Mouse (Mus musculus) testis, adult 2 months (tissue): ENCODE results near the gene Faxc. TPM values are rescaled to one million over a fixed set of nuclear protein-coding genes. Genes with fewer than 3 reads are reported as not detected.

Source experiments
- H3K27ac ChIP-seq: fragments of 200-500 bp; 2 replicates; pipeline ENCODE4 v1.5.1; 2012; ENCODE audit warnings: low read depth, low read length; ENCODE audit not compliant: control insufficient read depth, insufficient read depth
- H3K27me3 ChIP-seq: fragments of 200-500 bp; 2 replicates; pipeline ENCODE4 v1.6.1; 2012; ENCODE audit warnings: mild to moderate bottlenecking, low read length, moderate library complexity; ENCODE audit not compliant: control insufficient read depth, insufficient read depth
- H3K36me3 ChIP-seq: fragments of 200-500 bp; 2 replicates; pipeline ENCODE4 v1.6.1; 2012; ENCODE audit warnings: mild to moderate bottlenecking, low read length; ENCODE audit not compliant: control insufficient read depth, insufficient read depth
- H3K4me1 ChIP-seq: fragments of 200-500 bp; 2 replicates; pipeline ENCODE4 v1.6.1; 2012; ENCODE audit warnings: low read length; ENCODE audit not compliant: control insufficient read depth, insufficient read depth
- H3K4me3 ChIP-seq: fragments of 200-500 bp; 2 replicates; pipeline ENCODE4 v1.5.1; 2012; ENCODE audit warnings: low read depth, mild to moderate bottlenecking, low read length, moderate library complexity, mixed read lengths; ENCODE audit not compliant: control insufficient read depth
- CTCF ChIP-seq: fragments of 200-500 bp; IDR thresholded peaks from 2 replicates; pipeline ENCODE4 v1.5.1; 2012; ENCODE audit warnings: low read depth, mild to moderate bottlenecking, inconsistent platforms, low read length, moderate library complexity; ENCODE audit not compliant: control insufficient read depth, insufficient read depth, insufficient replicate concordance
- POLR2A ChIP-seq: fragments of 200-500 bp; IDR thresholded peaks from 2 replicates; pipeline ENCODE4 v1.6.1; 2012; ENCODE audit warnings: low read depth, mild to moderate bottlenecking, inconsistent platforms, low read length, moderate library complexity; ENCODE audit not compliant: control insufficient read depth
- polyA plus RNA-seq: library from polyadenylated mRNA; depleted of rRNA; stranded (reverse); fragments of >200 nt; gene quantifications from 2 replicates; pipeline ENCODE4 v1.2.3, GENCODE M21; 2012; rRNA removed

Gene Faxc
- polyA plus RNA-seq, 1 experiment, result 1.5 TPM

DNA sequence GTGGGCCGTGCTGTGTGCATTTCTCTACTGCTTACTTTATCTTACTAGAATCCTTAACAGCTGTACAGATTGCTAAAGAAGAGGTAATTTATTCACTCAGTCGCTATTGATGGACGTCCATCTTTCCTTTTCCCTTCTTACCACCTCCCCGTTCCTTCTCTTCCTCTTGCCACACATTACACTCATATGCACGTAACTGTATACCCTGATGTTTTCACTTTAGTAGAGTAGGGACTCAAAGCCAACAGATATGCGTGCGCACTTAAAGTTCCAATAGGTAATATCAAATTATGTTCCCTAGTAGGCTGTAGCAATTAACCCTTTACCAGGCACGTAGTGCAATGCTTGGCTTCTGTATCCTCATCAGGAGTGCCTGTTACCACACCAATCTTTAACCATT is 55.7 kb downstream of the Faxc start:
- Histone ChIP-seq H3K27ac (no peak overlapping the region), H3K4me3 (no peak overlapping the region), H3K4me1 (no peaks in the 10 kb centered on the region), H3K27me3 (no peaks in the 10 kb centered on the region), H3K36me3 (no peaks in the 10 kb centered on the region)
- TF ChIP-seq CTCF, result no peak
- no peak for TF ChIP-seq POLR2A

GRCm38 (mm10) chr4:21987460-21987859 is 56.3 kb downstream of the Faxc start:
- TF ChIP-seq CTCF (no peak), POLR2A (no peak)
- Histone ChIP-seq H3K27ac (no peak overlapping the region), H3K36me3 (no peaks in the 10 kb centered on the region), H3K4me1 (no peaks in the 10 kb centered on the region), H3K4me3 (no peak overlapping the region), H3K27me3 (no peaks in the 10 kb centered on the region)

DNA sequence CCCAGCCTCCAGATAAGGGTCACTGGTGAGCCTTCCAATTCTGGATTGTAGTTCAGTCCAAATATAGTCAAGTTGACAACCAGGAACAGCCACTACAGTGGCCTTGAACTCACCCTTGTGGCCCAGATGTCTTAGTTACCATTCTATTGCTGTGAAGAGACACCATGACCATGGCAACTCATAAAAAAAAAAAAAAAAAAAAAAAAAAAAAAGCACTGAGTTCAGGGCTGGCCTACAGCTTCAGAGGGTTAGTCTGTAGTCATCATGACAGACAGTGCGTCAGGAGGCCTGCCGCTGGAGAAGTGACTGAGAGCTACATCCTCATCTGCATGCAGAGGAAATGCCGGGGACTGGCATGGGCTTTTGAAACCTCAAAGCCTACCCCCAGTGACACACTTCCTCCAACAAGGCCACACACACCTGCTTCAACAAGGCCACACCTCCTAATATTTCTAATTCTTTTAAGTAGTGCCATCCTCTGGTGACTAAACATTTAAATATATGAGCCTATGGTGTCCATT is 58.5 kb downstream of the Faxc start:
- Histone ChIP-seq H3K27ac (no peak overlapping the region), H3K36me3 (no peaks in the 10 kb centered on the region), H3K27me3 (no peaks in the 10 kb centered on the region), H3K4me3 (no peak overlapping the region), H3K4me1 (no peaks in the 10 kb centered on the region)
- TF ChIP-seq CTCF (no peak), POLR2A (no peak)

- Histone ChIP-seq H3K4me1 (no peaks in the 10 kb centered on the region), H3K4me3 (no peak overlapping the region), H3K36me3 (no peaks in the 10 kb centered on the region), H3K27me3 (no peaks in the 10 kb centered on the region), H3K27ac (no peak overlapping the region)
- TF ChIP-seq POLR2A (no peak), CTCF (no peak)
Observed at GRCm38 (mm10) chr4:21990580-21991235, 59.6 kb downstream of the Faxc start.

DNA sequence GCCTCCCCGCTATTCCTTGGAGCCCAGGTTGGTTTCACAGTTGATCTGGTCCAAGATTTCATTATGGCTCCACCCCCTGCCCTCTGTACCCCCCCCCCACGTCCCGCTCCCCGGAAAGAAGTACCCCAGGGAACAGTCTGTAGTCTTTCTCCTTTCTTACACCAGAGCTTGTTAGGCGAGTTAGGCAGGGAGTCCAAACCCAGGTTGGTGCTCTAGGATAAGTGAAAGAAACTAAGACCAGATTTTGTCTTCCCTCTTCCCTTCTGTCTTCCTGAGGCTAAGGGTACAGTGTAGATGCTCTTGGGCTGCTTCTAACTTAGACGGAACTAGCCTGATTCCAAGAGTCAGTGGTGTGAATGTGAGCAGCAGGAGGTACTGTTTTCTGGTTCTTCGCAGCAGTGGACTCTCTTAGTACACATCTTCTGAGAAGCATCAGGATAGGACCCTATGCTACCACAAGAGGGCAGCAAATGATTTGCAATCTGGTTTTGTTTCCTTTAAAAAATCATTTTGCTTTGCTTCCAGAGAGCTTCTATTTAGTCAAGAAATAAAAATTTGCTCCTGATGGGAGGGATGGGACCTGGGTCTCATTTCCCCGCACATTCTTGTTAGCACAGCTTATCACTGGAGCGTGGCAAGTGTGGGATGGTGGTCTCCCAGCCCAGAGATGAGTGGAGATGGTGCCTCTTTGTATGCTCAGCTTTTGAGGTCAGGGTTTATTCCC is 86.7 kb downstream of the Faxc start:
- no peak overlapping the region for H3K4me3 ChIP-seq
- H3K27ac ChIP-seq, result no peak overlapping the region
- no peak for TF ChIP-seq CTCF
- TF ChIP-seq POLR2A, result no peak

DNA sequence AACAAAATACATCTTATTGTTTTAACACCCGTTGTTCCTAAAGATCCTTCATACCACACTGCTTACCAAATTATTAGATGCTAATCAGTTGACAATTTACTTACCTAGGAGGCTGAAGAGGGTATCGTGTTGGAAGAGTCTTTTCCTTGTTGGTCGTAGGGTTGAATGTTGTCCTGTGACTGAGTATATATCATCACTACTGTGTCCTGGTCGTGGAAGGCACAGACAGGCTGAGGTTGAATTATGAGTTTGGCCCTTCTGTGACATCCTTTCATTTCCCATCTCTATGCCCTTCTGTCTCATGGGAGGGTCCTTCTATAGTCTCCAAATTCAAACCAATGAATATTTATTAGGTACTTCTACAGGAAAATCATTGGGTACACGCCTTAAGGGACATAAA is 87.3 kb downstream of the Faxc start:
- Histone ChIP-seq H3K27ac (no peak overlapping the region), H3K4me3 (no peak overlapping the region), H3K36me3 (no peaks in the 10 kb centered on the region), H3K4me1 (no peaks in the 10 kb centered on the region), H3K27me3 (no peaks in the 10 kb centered on the region)
- TF ChIP-seq CTCF, result no peak
- no peak for TF ChIP-seq POLR2A

More for the DNA sequence above, 86.7 kb downstream of the Faxc start:
- Histone ChIP-seq H3K4me1 (no peaks in the 10 kb centered on the region), H3K36me3 (no peaks in the 10 kb centered on the region), H3K27me3 (no peaks in the 10 kb centered on the region)

GRCm38 (mm10) chr4:22029951-22030350 is 98.8 kb downstream of the Faxc start:
- Histone ChIP-seq H3K27ac (no peak overlapping the region), H3K4me1 (no peaks in the 10 kb centered on the region), H3K4me3 (no peak overlapping the region), H3K27me3 (no peaks in the 10 kb centered on the region), H3K36me3 (no peaks in the 10 kb centered on the region)
- TF ChIP-seq CTCF (no peak), POLR2A (no peak)

Other genes with a start within 250 kb of the Faxc start
- not detected in 2 replicates for gene Prdm13, start 245.4 kb upstream of the Faxc start, polyA plus RNA-seq
- 5.8 and 9.7 TPM in 2 replicates for gene Ccnc, start 203.6 kb upstream of the Faxc start, polyA plus RNA-seq
- gene Usp45, start 164.2 kb upstream of the Faxc start, polyA plus RNA-seq, result 6.4 and 7.1 TPM in 2 replicates
- 1.9 and 2.8 TPM in 2 replicates for gene Tstd3, start 164.1 kb upstream of the Faxc start, polyA plus RNA-seq
- gene Pnisr, start 83.7 kb upstream of the Faxc start, polyA plus RNA-seq, result 40.6 and 40.8 TPM in 2 replicates
- gene Coq3, start 51.7 kb upstream of the Faxc start, polyA plus RNA-seq, result 3.2 and 3.5 TPM in 2 replicates